Mouse (Mus musculus) heart, postnatal 10 days (tissue): ENCODE measurements around the gene Itga8. TPM values are rescaled to one million over a fixed set of nuclear protein-coding genes. Genes with fewer than 3 reads are reported as not detected.

Source experiments
- DNase-seq, 2 experiments: peaks; one replicate each; pipeline ENCODE4 v3.0.0; 2021
- intact Hi-C: fragments of 180-260 bp; cut with DNase I; formaldehyde crosslinking; loops from one replicate; pipeline ENCODE4 v1.15.1; 2025
- total RNA-seq, 2 experiments: library from RNA; stranded (reverse); gene quantifications; 2 replicates each; pipeline ENCODE4 v1.2.3; 2021

The Itga8 gene
- total RNA-seq, 2 experiments from 2014 or later, result 10.1 to 10.9 TPM

- intact Hi-C loops, result no loop called here
- no peak for DNase-seq
Observed at GRCm38 (mm10) chr2:12297287-12297686, 4.4 kb downstream of the Itga8 start.

DNA sequence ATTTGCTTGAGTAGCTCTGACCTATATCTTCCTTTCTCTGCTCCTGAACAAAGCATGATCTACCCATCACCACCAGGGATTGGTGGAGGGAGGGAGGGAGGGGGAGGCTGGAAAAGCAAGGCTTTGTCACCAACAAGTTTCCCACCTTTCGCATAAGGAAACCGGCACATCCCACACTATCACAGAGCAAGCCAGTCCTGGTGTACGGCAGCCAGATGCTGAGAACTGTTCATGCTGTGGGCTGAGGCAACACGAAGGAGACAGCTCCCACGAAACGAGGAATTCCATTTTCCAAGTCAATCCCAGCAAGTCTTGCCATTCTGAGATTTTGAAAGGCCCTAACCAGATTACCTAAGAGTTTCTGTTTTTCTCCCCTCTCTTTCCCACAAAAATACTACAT is 6.6 kb downstream of the Itga8 start:
- no peak for DNase-seq
- intact Hi-C loops, result no loop called here

DNA sequence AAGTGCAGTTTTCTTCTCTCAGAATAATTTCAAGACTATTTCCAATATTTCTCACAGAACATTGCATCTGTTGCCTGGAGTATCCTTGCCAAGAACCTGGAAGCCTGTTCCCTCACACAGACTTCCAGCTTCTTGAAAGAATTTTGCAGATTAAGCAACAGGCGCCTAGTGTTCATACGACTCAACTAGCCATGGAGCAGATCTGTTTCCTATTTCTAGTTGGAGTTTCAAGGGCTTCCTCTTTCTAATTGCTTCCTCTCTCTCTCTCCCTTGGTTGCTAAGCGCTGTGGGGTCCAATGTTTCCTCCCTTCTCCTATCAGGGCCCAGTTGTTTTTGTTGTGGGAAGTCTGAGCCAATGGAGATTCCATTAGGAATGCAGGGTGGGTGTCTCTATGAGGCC is 7.7 kb downstream of the Itga8 start:
- intact Hi-C loops, result no loop called here
- DNase-seq, result peak; percentile 31 to 35

DNA sequence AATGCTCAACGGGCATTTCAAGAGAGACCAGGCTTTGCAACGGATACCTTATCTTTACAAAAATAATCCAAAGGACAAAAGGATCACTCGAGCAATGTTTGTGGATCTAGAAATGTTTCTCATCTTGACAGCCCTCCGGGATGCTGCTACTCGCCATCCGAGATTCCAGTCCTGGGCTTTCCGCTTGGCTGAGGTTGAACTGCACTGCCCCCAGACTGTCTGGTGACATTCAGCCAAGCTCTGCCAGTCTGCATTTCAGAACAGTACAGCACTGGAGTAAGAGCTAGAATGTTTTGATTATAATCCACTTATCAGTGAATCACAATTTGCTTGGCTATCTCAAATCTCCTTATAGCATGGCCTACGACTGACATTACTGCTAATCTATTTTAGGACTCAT is 8.3 kb downstream of the Itga8 start:
- no peak for DNase-seq
- intact Hi-C loops, result no loop called here

- intact Hi-C loops, result no loop called here
- no peak for DNase-seq
Observed at GRCm38 (mm10) chr2:12292023-12292820, 9.5 kb downstream of the Itga8 start.

DNA sequence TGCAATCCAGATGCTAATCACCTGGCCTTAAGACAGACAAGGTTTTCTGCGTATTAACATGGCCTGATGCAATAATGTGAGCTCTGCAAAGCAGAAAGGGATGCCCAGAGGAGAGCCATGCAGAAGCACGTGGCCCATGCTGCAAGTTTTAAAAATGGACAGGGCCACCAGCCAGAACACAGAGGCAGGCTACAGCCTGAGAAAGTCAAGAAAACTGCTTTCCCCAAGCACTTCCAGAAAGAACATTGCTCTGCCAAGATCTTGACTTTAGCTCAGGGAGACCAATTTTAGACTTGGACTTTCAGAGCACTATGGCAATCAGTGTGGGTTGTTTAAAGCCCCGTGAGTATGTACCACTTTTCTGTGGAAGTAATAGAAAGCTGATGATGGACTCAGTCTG is 11.5 kb downstream of the Itga8 start:
- intact Hi-C loops, result no loop called here
- DNase-seq, result peak in 1 of 2 experiments; percentile 28

DNA sequence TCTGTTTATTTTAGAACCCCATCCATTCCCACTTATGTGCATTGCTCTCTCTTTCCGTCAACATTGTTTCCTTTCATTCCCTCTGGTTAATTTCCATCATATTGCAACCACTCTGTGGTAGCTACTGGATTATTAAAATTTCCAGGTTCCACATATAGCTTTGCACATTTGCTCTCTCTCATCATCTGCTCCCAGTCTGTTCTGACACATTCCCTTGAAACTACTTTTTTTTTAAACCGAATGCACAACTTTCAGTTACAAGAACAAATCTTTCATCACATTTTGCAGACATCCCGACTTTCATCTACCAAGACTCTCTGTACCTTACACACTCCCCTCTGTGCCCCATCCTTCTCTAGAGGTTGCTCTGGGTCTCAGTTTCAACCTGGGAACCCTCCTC is 13.9 kb downstream of the Itga8 start:
- intact Hi-C loops, result no loop called here
- no peak for DNase-seq

- intact Hi-C loops, result no loop called here
- no peak for DNase-seq
Observed at GRCm38 (mm10) chr2:12280664-12281063, 21.1 kb downstream of the Itga8 start.

GRCm38 (mm10) chr2:12279070-12279612 is 22.6 kb downstream of the Itga8 start:
- no peak for DNase-seq
- intact Hi-C loops, result no loop called here

DNA sequence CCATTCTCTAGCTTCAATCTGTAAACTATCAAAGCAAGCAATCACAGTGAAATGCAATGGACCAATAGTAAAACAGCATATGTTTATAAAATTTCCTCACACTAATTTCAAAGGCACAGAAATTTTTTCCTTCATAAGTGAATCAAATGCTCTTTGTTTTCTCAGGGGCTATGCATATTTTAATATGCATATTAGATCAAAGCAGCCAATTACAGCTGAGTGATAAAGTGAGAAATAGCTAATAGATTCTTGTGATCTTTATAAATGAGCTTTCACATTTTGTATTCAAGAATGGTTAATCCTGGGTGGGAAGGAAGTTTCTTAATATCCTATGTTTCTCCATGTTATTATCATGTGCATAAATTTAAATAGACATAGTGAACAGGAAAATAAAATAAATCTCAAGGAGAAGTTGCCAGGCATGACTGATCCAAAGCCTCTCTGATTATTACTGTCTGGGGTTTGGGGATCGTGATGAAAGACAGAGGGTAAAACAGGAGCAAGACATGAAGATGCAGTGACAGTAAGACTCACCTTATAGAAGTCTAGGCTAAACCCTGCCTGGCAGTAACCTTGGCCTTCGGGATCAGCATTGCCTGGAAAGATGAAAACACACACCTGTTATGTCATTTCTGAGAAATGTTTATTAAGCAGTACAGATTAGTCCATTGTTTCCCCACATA is 44.9 kb downstream of the Itga8 start:
- intact Hi-C loops, result no loop called here
- no peak for DNase-seq

DNA sequence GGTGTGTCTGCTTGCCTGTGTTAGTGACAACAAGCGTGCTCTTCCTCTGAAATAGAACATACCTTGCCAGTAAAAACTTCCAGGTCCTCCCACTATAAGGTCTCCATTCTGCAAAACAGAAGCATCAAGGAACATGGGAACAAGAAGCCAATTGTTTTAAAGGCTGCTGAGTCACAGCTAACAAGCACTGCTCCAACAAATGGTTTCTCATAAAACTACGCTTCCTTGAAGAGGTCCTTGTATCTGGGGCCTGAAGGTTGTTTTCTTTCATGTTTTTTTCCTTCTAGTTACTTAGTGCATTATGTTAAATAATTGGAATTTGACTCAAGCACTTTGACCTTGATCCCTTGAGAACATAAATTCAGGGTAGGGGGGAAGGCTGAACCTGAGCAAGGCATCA is 45.8 kb downstream of the Itga8 start:
- no peak for DNase-seq
- intact Hi-C loops, result no loop called here

- DNase-seq, result no peak
Observed at GRCm38 (mm10) chr2:12235345-12235744, 66.4 kb downstream of the Itga8 start.

DNA sequence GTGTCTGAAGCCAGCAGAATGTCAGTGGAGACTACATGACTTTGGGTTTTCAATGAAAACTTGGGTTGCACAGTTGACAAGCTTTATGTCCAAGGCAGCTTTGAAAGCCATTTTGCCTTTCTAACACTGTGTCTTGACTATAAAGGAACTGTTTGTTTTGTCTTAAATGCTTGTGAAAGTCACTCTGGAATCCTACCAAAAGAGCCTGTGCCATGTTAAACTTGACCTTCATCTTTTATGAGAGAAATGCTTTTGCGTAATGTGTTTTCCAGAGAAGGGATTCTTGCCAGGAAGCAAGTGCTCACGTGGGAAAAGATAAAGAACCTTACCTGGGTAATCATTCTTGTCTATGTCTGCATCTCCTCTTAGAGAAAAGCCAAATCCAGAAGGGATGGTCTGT is 72.0 kb downstream of the Itga8 start:
- DNase-seq, result no peak
- intact Hi-C loops, result no loop called here

More at GRCm38 (mm10) chr2:12235345-12235744, 66.4 kb downstream of the Itga8 start:
- intact Hi-C loops, result no loop called here

GRCm38 (mm10) chr2:12228335-12228734 is 73.4 kb downstream of the Itga8 start:
- intact Hi-C loops, result no loop called here

DNA sequence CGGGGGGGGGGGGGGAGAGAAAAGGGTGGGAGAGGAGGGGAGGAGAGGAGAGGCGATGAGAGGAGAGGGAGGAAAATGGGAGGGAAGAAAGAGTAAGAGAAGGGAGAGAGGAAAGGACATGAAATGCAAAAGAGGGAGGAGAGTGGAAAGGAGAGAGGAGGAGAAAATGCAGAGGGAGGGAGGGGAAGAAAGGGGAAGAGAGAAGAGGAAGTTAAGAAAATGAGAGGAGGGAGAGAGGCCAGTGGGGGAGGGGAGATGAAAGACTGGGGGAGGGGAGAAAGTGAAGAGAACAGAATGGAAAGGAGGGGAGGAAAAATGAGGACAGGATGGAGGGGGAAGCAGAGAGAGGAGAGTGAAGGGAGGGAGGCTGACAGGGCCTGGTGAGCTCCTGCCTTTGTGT is 74.5 kb downstream of the Itga8 start:
- no peak for DNase-seq
- intact Hi-C loops, result no loop called here

More at GRCm38 (mm10) chr2:12228335-12228734, 73.4 kb downstream of the Itga8 start:
- no peak for DNase-seq

GRCm38 (mm10) chr2:12226367-12226766 is 75.4 kb downstream of the Itga8 start:
- intact Hi-C loops, result no loop called here
- no peak for DNase-seq

GRCm38 (mm10) chr2:12221671-12222070 is 80.1 kb downstream of the Itga8 start:
- intact Hi-C loops, result no loop called here
- DNase-seq, result peak in 1 of 2 experiments; percentile 18

GRCm38 (mm10) chr2:12213464-12213790 is 88.3 kb downstream of the Itga8 start:
- DNase-seq, result no peak
- intact Hi-C loops, result no loop called here

DNA sequence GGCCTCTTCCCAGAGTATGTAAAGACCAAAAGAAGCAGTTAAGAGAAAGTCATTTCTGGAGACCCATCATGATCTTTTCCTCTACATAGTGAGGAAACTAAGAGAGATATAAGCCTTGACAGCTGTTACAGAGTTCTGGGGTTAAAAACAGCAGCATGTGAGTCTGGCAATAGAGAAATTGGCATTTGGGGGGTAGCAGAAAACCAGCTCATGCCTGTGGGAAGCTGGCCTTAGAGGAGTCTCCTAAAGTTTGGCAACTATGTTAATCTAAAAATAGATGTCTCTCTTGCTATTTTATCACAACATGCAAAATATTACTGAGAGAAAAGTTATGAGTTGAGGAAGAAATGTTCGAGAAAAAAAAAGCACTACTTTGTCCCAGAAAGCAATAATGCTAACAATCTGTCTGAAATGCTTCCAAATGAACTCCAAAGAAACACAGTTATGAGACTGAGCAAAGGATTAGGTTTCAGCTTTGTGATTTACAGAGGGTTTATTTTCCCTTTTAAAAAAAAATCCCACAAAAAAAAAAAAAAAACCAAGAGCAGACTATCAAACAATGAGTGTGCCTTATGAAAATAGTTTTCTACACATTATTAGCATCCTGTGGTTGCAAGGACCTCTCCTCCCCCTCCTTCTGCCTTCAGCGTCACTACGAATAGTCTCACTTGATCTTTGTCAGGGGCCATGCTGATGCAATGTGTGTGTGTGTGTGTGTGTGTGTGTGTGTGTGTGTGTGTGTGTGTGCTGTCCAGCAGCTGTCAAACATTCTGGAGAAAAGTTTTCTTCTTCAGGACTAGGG is 88.9 kb downstream of the Itga8 start:
- intact Hi-C loops, result no loop called here
- no peak for DNase-seq

DNA sequence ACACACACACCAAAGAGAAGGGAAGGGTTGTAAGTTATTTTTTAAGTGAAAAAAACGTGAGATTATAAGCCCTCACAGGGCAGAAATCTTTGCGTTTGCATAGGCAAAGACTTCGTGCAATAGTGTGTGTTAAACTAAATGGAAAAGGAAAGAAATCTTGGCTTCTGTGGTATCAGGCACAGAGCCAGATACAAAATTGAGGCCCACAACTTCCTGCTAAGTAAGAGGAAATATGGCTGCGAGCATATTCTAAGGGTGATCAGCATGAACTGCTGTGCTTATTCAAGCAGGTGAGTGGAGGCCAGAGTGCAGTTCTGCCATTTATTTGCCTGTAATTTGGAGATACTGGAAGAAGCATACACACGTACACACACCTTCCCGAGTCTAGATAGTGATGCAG is 93.6 kb downstream of the Itga8 start:
- no peak for DNase-seq
- intact Hi-C loops, result no loop called here

DNA sequence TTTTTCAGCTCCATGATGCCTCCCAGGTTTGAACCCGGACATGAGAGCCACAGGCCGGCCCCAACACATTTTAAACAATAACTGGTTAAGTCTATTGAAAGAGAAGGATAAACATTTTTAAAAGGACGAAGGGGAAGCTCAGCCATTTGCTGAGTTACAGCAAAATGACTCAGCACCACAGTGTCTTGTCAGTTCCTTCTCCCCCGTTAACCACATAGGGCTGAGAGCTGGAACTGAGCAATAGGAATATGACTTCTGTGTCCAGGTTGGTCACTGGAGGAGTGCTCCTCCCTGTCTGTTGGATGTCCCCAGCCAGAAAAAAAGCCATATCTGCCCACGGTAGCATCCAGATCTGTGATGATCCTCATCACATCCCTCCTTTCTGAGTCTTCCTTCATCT is 95.4 kb downstream of the Itga8 start:
- intact Hi-C loops, result no loop called here
- no peak for DNase-seq
